Mouse (Mus musculus) hindbrain, embryonic 10.5 days (tissue): ENCODE measurements around the gene Reck. TPM values are rescaled to one million over a fixed set of nuclear protein-coding genes. Genes with fewer than 3 reads are reported as not detected.

Experiments used
- DNase-seq: peaks from one replicate; pipeline ENCODE4 v3.0.0-alpha.2; 2017; ENCODE audit warnings: low spot score
- H3K27ac ChIP-seq: fragments of 300-500 bp; sonication (generic); 2 replicates; pipeline ENCODE4 v1.5.1; 2016; ENCODE audit warnings: mild to moderate bottlenecking, moderate library complexity
- H3K27me3 ChIP-seq: fragments of 300-500 bp; sonication (generic); 2 replicates; pipeline ENCODE4 v1.6.1; 2016; ENCODE audit warnings: mild to moderate bottlenecking; ENCODE audit not compliant: poor library complexity, insufficient read depth, severe bottlenecking
- H3K36me3 ChIP-seq: fragments of 300-500 bp; sonication (generic); 2 replicates; pipeline ENCODE4 v1.6.1; 2016; ENCODE audit warnings: mild to moderate bottlenecking, moderate library complexity
- H3K4me1 ChIP-seq: fragments of 300-500 bp; sonication (generic); replicated peaks from 2 replicates; pipeline ENCODE4 v1.6.1; 2016; ENCODE audit warnings: mild to moderate bottlenecking
- H3K4me3 ChIP-seq: fragments of 300-500 bp; sonication (generic); 2 replicates; pipeline ENCODE4 v1.5.1; 2016; ENCODE audit warnings: mild to moderate bottlenecking, moderate library complexity
- H3K9me3 ChIP-seq: fragments of 300-500 bp; sonication (generic); 2 replicates; pipeline ENCODE4 v1.6.1; 2016; ENCODE audit warnings: mild to moderate bottlenecking, moderate library complexity
- WGBS: fragments of 180-500 bp; shearing (Covaris S2); methylation state at CpG from one replicate; pipeline ENCODE4 v1.1.7; 2016; 5-methylcytosine and 5-hydroxymethylcytosine counted together
- polyA plus RNA-seq: library from polyadenylated mRNA; unstranded; fragments of >200 nt; fragmentation: Nextera tagmentation; extraction: Ambion mirVana; gene quantifications from 2 replicates; pipeline ENCODE4 v1.2.1, GENCODE M21; 2016

Gene Reck
- 11.4 and 11.9 TPM in 2 replicates for polyA plus RNA-seq

GRCm38 (mm10) chr4:43875160-43875918 is at the start of gene Reck:
Gene Reck, plus strand, starts transcription at chr4:43875530.
- Histone ChIP-seq H3K4me3 (peak within 1 kb of the TSS; percentile 90), H3K4me1 (peaks cover 40% of the 10 kb centered on the region), H3K27me3 (peaks cover 3% of the 10 kb centered on the region; the same call in 1 of the 2 replicates), H3K27ac (peak within 1 kb of the TSS; percentile 98), H3K36me3 (no peaks in the 10 kb centered on the region), H3K9me3 (peaks cover 4% of the 10 kb centered on the region; the same call in 1 of the 2 replicates)
- peak; percentile 96 for DNase-seq
- under 1% methylated on average over 73 of the region's 73 CpGs for WGBS

- Histone ChIP-seq H3K36me3 (no peaks in the 10 kb centered on the region), H3K4me3 (no peak overlapping the region), H3K4me1 (peaks cover 6% of the 10 kb centered on the region; the same call in 1 of the 2 replicates), H3K27ac (no peak overlapping the region), H3K27me3 (no peaks in the 10 kb centered on the region), H3K9me3 (no peaks in the 10 kb centered on the region)
- WGBS, result 93% methylated on average over 4 of the region's 4 CpGs
- no peak for DNase-seq
Observed at GRCm38 (mm10) chr4:43828806-43829205, 46.5 kb upstream of the Reck start.

- Histone ChIP-seq H3K36me3 (no peaks in the 10 kb centered on the region), H3K4me3 (no peak overlapping the region), H3K27ac (no peak overlapping the region), H3K4me1 (no peaks in the 10 kb centered on the region), H3K9me3 (no peaks in the 10 kb centered on the region), H3K27me3 (no peaks in the 10 kb centered on the region)
- DNase-seq, result no peak
- 72% methylated on average over 5 of the region's 5 CpGs for WGBS
Observed at GRCm38 (mm10) chr4:43832031-43832430, 43.3 kb upstream of the Reck start.

- H3K36me3 ChIP-seq, result no peaks in the 10 kb centered on the region
- H3K27me3 ChIP-seq, result no peaks in the 10 kb centered on the region
- H3K9me3 ChIP-seq, result no peaks in the 10 kb centered on the region
- 75% methylated on average over 5 of the region's 5 CpGs for WGBS
- no peaks in the 10 kb centered on the region for H3K4me1 ChIP-seq
- H3K4me3 ChIP-seq, result no peak overlapping the region
- DNase-seq, result no peak
- no peak overlapping the region for H3K27ac ChIP-seq
Observed at GRCm38 (mm10) chr4:43833752-43834151, 41.6 kb upstream of the Reck start.

GRCm38 (mm10) chr4:43834749-43835148 is 40.6 kb upstream of the Reck start:
- 74% methylated on average over 4 of the region's 4 CpGs for WGBS
- Histone ChIP-seq H3K36me3 (no peaks in the 10 kb centered on the region), H3K4me3 (no peak overlapping the region), H3K9me3 (no peaks in the 10 kb centered on the region), H3K4me1 (no peaks in the 10 kb centered on the region), H3K27ac (no peak overlapping the region), H3K27me3 (no peaks in the 10 kb centered on the region)
- no peak for DNase-seq

- Histone ChIP-seq H3K9me3 (peaks cover 5% of the 10 kb centered on the region; the same call in 1 of the 2 replicates), H3K27ac (no peak overlapping the region), H3K4me1 (no peaks in the 10 kb centered on the region), H3K27me3 (no peaks in the 10 kb centered on the region), H3K4me3 (no peak overlapping the region), H3K36me3 (no peaks in the 10 kb centered on the region)
- DNase-seq, result no peak
- 79% methylated on average over 3 of the region's 3 CpGs for WGBS
Observed at GRCm38 (mm10) chr4:43838326-43838725, 37.0 kb upstream of the Reck start.

GRCm38 (mm10) chr4:43840101-43840500 is 35.2 kb upstream of the Reck start, which contains the start of gene Olfr157:
Gene Olfr157, minus strand, starts transcription at chr4:43840201.
- H3K9me3 ChIP-seq, result peaks cover 9% of the 10 kb centered on the region; the same call in 1 of the 2 replicates
- no peaks in the 10 kb centered on the region for H3K4me1 ChIP-seq
- DNase-seq, result no peak
- H3K36me3 ChIP-seq, result no peaks in the 10 kb centered on the region
- no peak within 1 kb of the TSS for H3K27ac ChIP-seq
- H3K4me3 ChIP-seq, result no peak within 1 kb of the TSS
- 78% methylated on average over 1 of the region's 1 CpGs for WGBS
- H3K27me3 ChIP-seq, result no peaks in the 10 kb centered on the region

- no peak within 1 kb of the TSS for H3K4me3 ChIP-seq
- 84% methylated on average over 6 of the region's 6 CpGs for whole genome bisulfite sequencing
- no peaks in the 10 kb centered on the region for H3K36me3 ChIP-seq
- DNase-seq, result no peak
- H3K27ac ChIP-seq, result no peak within 1 kb of the TSS
- H3K27me3 ChIP-seq, result no peaks in the 10 kb centered on the region
- no peaks in the 10 kb centered on the region for H3K9me3 ChIP-seq
- no peaks in the 10 kb centered on the region for H3K4me1 ChIP-seq
Observed at GRCm38 (mm10) chr4:43851265-43851664, 24.1 kb upstream of the Reck start, which contains the start of gene Olfr155. Gene Olfr155, plus strand, starts transcription at chr4:43851565.

GRCm38 (mm10) chr4:43854101-43854500 is 21.2 kb upstream of the Reck start:
- Histone ChIP-seq H3K9me3 (no peaks in the 10 kb centered on the region), H3K27me3 (no peaks in the 10 kb centered on the region), H3K4me3 (no peak overlapping the region), H3K27ac (no peak overlapping the region), H3K4me1 (no peaks in the 10 kb centered on the region), H3K36me3 (no peaks in the 10 kb centered on the region)
- 78% methylated on average over 8 of the region's 8 CpGs for WGBS
- no peak for DNase-seq

- Histone ChIP-seq H3K36me3 (no peaks in the 10 kb centered on the region), H3K27ac (no peak overlapping the region), H3K4me3 (no peak overlapping the region), H3K9me3 (no peaks in the 10 kb centered on the region), H3K27me3 (0 out of 2 replicates have a peak, but pooled peaks cover 4% of the 10 kb centered on the region), H3K4me1 (peaks cover 5% of the 10 kb centered on the region)
- no peak for DNase-seq
- 81% methylated on average over 10 of the region's 10 CpGs for WGBS
Observed at GRCm38 (mm10) chr4:43859886-43860285, 15.4 kb upstream of the Reck start.

GRCm38 (mm10) chr4:43860744-43861519 is 14.4 kb upstream of the Reck start:
- no peak overlapping the region for H3K27ac ChIP-seq
- no peaks in the 10 kb centered on the region for H3K9me3 ChIP-seq
- H3K36me3 ChIP-seq, result no peaks in the 10 kb centered on the region
- H3K4me1 ChIP-seq, result peaks cover 5% of the 10 kb centered on the region
- peak; percentile 70 for DNase-seq
- 0 out of 2 replicates have a peak, but pooled peaks cover 4% of the 10 kb centered on the region for H3K27me3 ChIP-seq
- 19% methylated on average over 14 of the region's 14 CpGs for WGBS
- H3K4me3 ChIP-seq, result no peak overlapping the region

- no peak for DNase-seq
- Histone ChIP-seq H3K9me3 (no peaks in the 10 kb centered on the region), H3K4me3 (no peak overlapping the region), H3K27ac (no peak overlapping the region), H3K36me3 (no peaks in the 10 kb centered on the region), H3K27me3 (0 out of 2 replicates have a peak, but pooled peaks cover 4% of the 10 kb centered on the region), H3K4me1 (peaks cover 5% of the 10 kb centered on the region)
- WGBS, result 72% methylated on average over 4 of the region's 4 CpGs
Observed at GRCm38 (mm10) chr4:43863298-43863697, 12.0 kb upstream of the Reck start.

- Histone ChIP-seq H3K9me3 (peaks cover 9% of the 10 kb centered on the region), H3K27me3 (no peaks in the 10 kb centered on the region), H3K4me3 (no peak overlapping the region), H3K36me3 (no peaks in the 10 kb centered on the region), H3K4me1 (peaks cover 5% of the 10 kb centered on the region), H3K27ac (no peak overlapping the region)
- no peak for DNase-seq
- 90% methylated on average over 10 of the region's 10 CpGs for WGBS
Observed at GRCm38 (mm10) chr4:43869821-43870220, 5.5 kb upstream of the Reck start.
